Mouse (Mus musculus): ENCODE results near the gene Fes. TPM values are rescaled to one million over a fixed set of nuclear protein-coding genes. Genes with fewer than 3 reads are reported as not detected.

Gene Fes
- polyA plus RNA-seq (2015; fragmentation: Nextera tagmentation; extraction: Ambion mirVana), result 12.8 and 13.8 TPM in 2 replicates

- Histone ChIP-seq H3K27me3 (no peaks in the 10 kb centered on the region), H3K27ac (peak within 1 kb of the TSS; percentile 79), H3K4me1 (peaks cover 29% of the 10 kb centered on the region), H3K9me3 (no peaks in the 10 kb centered on the region), H3K4me2 (peak within 1 kb of the TSS; percentile 64), H3K36me3 (peaks cover 39% of the 10 kb centered on the region), H3K9ac (peak within 1 kb of the TSS; percentile 71), H3K4me3 (peak within 1 kb of the TSS; percentile 37)
- WGBS, result 8% methylated on average over 33 of the region's 33 CpGs
- peak; percentile 39; the same call in 1 of the 2 replicates for ATAC-seq (ENCODE audit: insufficient number of reproducible peaks, insufficient read depth, low FRiP score, low TSS enrichment, low read depth)
Measured at GRCm38 (mm10) chr7:80387633-80388543, at the start of gene Fes. Fes (minus strand) TSS chr7:80387946.

- Histone ChIP-seq H3K4me2 (no peak overlapping the region), H3K9me3 (no peaks in the 10 kb centered on the region), H3K36me3 (no peaks in the 10 kb centered on the region), H3K4me3 (no peak overlapping the region), H3K9ac (no peak overlapping the region), H3K27ac (no peak overlapping the region), H3K4me1 (peaks cover 13% of the 10 kb centered on the region), H3K27me3 (no peaks in the 10 kb centered on the region)
- ATAC-seq (ENCODE audit: insufficient number of reproducible peaks, insufficient read depth, low FRiP score, low TSS enrichment, low read depth), result no peak
- 89% methylated on average over 7 of the region's 7 CpGs for WGBS
Measured at GRCm38 (mm10) chr7:80436571-80436970, 48.8 kb upstream of the Fes start.

GRCm38 (mm10) chr7:80435594-80435993 lies 47.8 kb upstream of the Fes start:
- H3K4me2 ChIP-seq, result no peak overlapping the region
- ATAC-seq (ENCODE audit: insufficient number of reproducible peaks, insufficient read depth, low FRiP score, low TSS enrichment, low read depth), result no peak
- H3K36me3 ChIP-seq, result no peaks in the 10 kb centered on the region
- WGBS, result 85% methylated on average over 3 of the region's 3 CpGs
- H3K9ac ChIP-seq, result no peak overlapping the region
- peaks cover 12% of the 10 kb centered on the region for H3K4me1 ChIP-seq
- H3K9me3 ChIP-seq, result no peaks in the 10 kb centered on the region
- no peaks in the 10 kb centered on the region for H3K27me3 ChIP-seq
- no peak overlapping the region for H3K4me3 ChIP-seq
- H3K27ac ChIP-seq, result no peak overlapping the region

GRCm38 (mm10) chr7:80429661-80430060 lies 41.9 kb upstream of the Fes start:
- ATAC-seq (ENCODE audit: insufficient number of reproducible peaks, insufficient read depth, low FRiP score, low TSS enrichment, low read depth), result no peak
- Histone ChIP-seq H3K27me3 (no peaks in the 10 kb centered on the region), H3K4me3 (no peak overlapping the region), H3K9me3 (no peaks in the 10 kb centered on the region), H3K36me3 (no peaks in the 10 kb centered on the region), H3K4me1 (no peaks in the 10 kb centered on the region), H3K9ac (no peak overlapping the region), H3K4me2 (no peak overlapping the region), H3K27ac (no peak overlapping the region)
- WGBS, result 91% methylated on average over 12 of the region's 12 CpGs

- no peak overlapping the region for H3K4me3 ChIP-seq
- no peaks in the 10 kb centered on the region for H3K36me3 ChIP-seq
- no peak overlapping the region for H3K27ac ChIP-seq
- no peak overlapping the region for H3K9ac ChIP-seq
- 70% methylated on average over 5 of the region's 5 CpGs for WGBS
- no peaks in the 10 kb centered on the region for H3K9me3 ChIP-seq
- H3K4me1 ChIP-seq, result peaks cover 8% of the 10 kb centered on the region
- H3K27me3 ChIP-seq, result no peaks in the 10 kb centered on the region
- no peak overlapping the region for H3K4me2 ChIP-seq
- no peak for ATAC-seq (ENCODE audit: insufficient number of reproducible peaks, insufficient read depth, low FRiP score, low TSS enrichment, low read depth)
Measured at GRCm38 (mm10) chr7:80427730-80428129, 40.0 kb upstream of the Fes start.

- no peak overlapping the region for H3K9ac ChIP-seq
- no peaks in the 10 kb centered on the region for H3K9me3 ChIP-seq
- H3K36me3 ChIP-seq, result no peaks in the 10 kb centered on the region
- H3K27me3 ChIP-seq, result no peaks in the 10 kb centered on the region
- peaks cover 9% of the 10 kb centered on the region for H3K4me1 ChIP-seq
- no peak overlapping the region for H3K27ac ChIP-seq
- no peak for ATAC-seq (ENCODE audit: insufficient number of reproducible peaks, insufficient read depth, low FRiP score, low TSS enrichment, low read depth)
- no peak overlapping the region for H3K4me2 ChIP-seq
- 73% methylated on average over 7 of the region's 7 CpGs for WGBS
- H3K4me3 ChIP-seq, result no peak overlapping the region
Measured at GRCm38 (mm10) chr7:80426363-80426762, 38.6 kb upstream of the Fes start.

GRCm38 (mm10) chr7:80424722-80425121 lies 37.0 kb upstream of the Fes start:
- H3K4me3 ChIP-seq, result no peak overlapping the region
- no peaks in the 10 kb centered on the region for H3K27me3 ChIP-seq
- H3K27ac ChIP-seq, result no peak overlapping the region
- no peaks in the 10 kb centered on the region for H3K9me3 ChIP-seq
- no peak for ATAC-seq (ENCODE audit: insufficient number of reproducible peaks, insufficient read depth, low FRiP score, low TSS enrichment, low read depth)
- H3K4me1 ChIP-seq, result peaks cover 9% of the 10 kb centered on the region
- H3K9ac ChIP-seq, result no peak overlapping the region
- H3K4me2 ChIP-seq, result no peak overlapping the region
- WGBS, result 83% methylated on average over 6 of the region's 6 CpGs
- no peaks in the 10 kb centered on the region for H3K36me3 ChIP-seq

GRCm38 (mm10) chr7:80422759-80423480 lies 35.2 kb upstream of the Fes start:
- H3K4me1 ChIP-seq, result peaks cover 9% of the 10 kb centered on the region
- no peak overlapping the region for H3K27ac ChIP-seq
- H3K4me3 ChIP-seq, result no peak overlapping the region
- H3K9me3 ChIP-seq, result no peaks in the 10 kb centered on the region
- no peaks in the 10 kb centered on the region for H3K27me3 ChIP-seq
- no peaks in the 10 kb centered on the region for H3K36me3 ChIP-seq
- H3K4me2 ChIP-seq, result peak overlapping the region; percentile 46
- no peak for ATAC-seq (ENCODE audit: insufficient number of reproducible peaks, insufficient read depth, low FRiP score, low TSS enrichment, low read depth)
- H3K9ac ChIP-seq, result 0 out of 2 replicates have a peak overlapping the region, but pooled peaks have one; percentile 12
- WGBS, result 28% methylated on average over 20 of the region's 20 CpGs

- H3K4me3 ChIP-seq, result no peak overlapping the region
- no peaks in the 10 kb centered on the region for H3K36me3 ChIP-seq
- no peaks in the 10 kb centered on the region for H3K9me3 ChIP-seq
- H3K4me2 ChIP-seq, result no peak overlapping the region
- no peak overlapping the region for H3K27ac ChIP-seq
- H3K4me1 ChIP-seq, result peaks cover 9% of the 10 kb centered on the region
- H3K27me3 ChIP-seq, result no peaks in the 10 kb centered on the region
- ATAC-seq (ENCODE audit: insufficient number of reproducible peaks, insufficient read depth, low FRiP score, low TSS enrichment, low read depth), result no peak
- no peak overlapping the region for H3K9ac ChIP-seq
- 84% methylated on average over 6 of the region's 6 CpGs for WGBS
Measured at GRCm38 (mm10) chr7:80421576-80421975, 33.8 kb upstream of the Fes start.

GRCm38 (mm10) chr7:80420586-80420985 lies 32.8 kb upstream of the Fes start:
- WGBS, result 90% methylated on average over 4 of the region's 4 CpGs

GRCm38 (mm10) chr7:80419278-80419677 lies 31.5 kb upstream of the Fes start:
- 70% methylated on average over 3 of the region's 3 CpGs for WGBS
- ATAC-seq (ENCODE audit: insufficient number of reproducible peaks, insufficient read depth, low FRiP score, low TSS enrichment, low read depth), result no peak

More at GRCm38 (mm10) chr7:80420586-80420985, 32.8 kb upstream of the Fes start:
- no peak overlapping the region for H3K27ac ChIP-seq
- no peak overlapping the region for H3K9ac ChIP-seq
- H3K4me1 ChIP-seq, result peaks cover 9% of the 10 kb centered on the region
- ATAC-seq (ENCODE audit: insufficient number of reproducible peaks, insufficient read depth, low FRiP score, low TSS enrichment, low read depth), result no peak
- H3K27me3 ChIP-seq, result no peaks in the 10 kb centered on the region
- no peaks in the 10 kb centered on the region for H3K9me3 ChIP-seq
- H3K4me3 ChIP-seq, result no peak overlapping the region
- no peak overlapping the region for H3K4me2 ChIP-seq
- no peaks in the 10 kb centered on the region for H3K36me3 ChIP-seq

More at GRCm38 (mm10) chr7:80419278-80419677, 31.5 kb upstream of the Fes start:
- Histone ChIP-seq H3K9ac (no peak overlapping the region), H3K27me3 (no peaks in the 10 kb centered on the region), H3K4me3 (no peak overlapping the region), H3K4me2 (no peak overlapping the region), H3K4me1 (peaks cover 9% of the 10 kb centered on the region), H3K9me3 (no peaks in the 10 kb centered on the region), H3K27ac (no peak overlapping the region), H3K36me3 (no peaks in the 10 kb centered on the region)

Measured in embryonic facial prominence, embryonic 13.5 days (tissue).